Mouse (Mus musculus): Measurements from ENCODE around the gene Ncaph2. TPM values are rescaled to one million over a fixed set of nuclear protein-coding genes. Genes with fewer than 3 reads are reported as not detected.

Gene Ncaph2
- polyA plus RNA-seq (2017; shearing (Covaris generic)): 144 TPM

GRCm38 (mm10) chr15:89355241-89356187, at the start of gene Ncaph2, which contains the start of gene Lmf2:
Ncaph2 (plus strand) TSS chr15:89355719.
Lmf2 (minus strand) TSS chr15:89355659.

GRCm38 (mm10) chr15:89315190-89315731, 40.3 kb upstream of the Ncaph2 start, which contains the start of gene Sbf1:
Sbf1 (minus strand) TSS chr15:89315311.

DNA sequence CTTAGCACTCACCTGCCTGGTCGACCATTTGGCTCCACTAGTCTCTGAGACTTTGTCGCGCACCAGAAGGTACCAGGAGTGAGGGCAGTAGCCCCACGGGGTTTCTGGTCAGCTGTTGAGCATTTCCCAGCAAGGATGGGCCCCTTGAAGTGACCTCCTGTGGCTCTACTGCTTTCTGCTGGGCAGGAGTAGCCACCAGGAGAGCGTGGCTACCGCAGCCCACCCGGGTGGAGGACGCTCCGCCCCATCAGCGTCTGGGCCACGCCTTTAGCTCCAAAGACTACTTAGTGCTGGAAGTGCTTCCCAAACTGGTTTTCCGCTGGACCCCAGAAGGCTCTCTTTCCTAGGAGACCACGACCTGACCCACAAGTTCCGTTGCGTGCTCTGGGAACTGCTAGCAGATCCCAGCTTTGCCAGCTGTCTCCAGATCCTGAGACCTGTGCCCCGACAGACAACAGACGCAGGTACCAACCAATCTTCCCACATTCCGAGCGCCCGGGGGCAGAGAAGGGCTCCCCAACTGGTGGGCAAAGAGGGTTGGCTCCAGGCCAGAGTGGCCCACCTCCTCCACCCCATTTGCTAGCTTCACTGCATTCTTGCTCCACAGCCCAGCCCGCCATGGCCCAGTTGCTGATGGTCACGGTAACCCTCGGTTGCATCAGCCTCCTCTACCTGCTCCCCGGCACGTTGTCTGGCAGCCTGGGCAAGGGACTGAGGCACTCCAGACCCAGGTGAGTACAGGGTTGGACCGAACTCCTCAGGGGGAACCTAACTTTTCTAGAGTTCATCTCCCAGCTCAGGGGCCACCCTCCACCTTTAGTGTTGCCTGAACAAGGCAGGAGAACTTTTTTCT, 32.6 kb upstream of the Ncaph2 start, which contains the start of gene Adm2:
Gene Adm2 (plus strand): TSS at position 51 of the 853 bp plus-strand sequence.

GRCm38 (mm10) chr15:89334271-89334670, 21.2 kb upstream of the Ncaph2 start, which contains the start of gene Miox:
Miox (plus strand) TSS chr15:89334398.

DNA sequence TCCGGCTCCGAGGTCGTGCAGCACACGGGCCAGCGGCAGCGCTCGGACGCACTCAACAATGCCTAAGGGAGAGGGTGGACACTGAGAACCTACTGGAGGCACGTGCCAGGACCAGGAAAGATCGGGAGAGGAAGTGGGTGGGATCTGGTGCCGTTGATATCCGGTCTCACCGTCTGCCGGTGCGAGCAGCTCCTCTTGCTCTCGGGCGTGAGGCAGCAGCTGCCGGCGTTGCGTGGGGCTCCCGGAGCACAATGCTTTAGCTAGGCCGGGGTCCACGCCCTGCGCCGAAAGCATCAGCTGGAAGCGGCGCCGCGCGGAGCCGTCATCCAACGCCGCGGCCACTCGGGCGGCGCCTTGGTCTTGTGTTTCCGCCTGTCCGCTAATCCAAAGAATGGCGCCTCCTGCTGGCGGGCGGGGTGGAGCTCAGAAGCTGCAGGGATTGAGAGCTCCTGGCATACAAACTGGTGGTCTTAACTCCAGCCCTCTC, 18.3 kb downstream of the Ncaph2 start, which contains the start of gene Sco2:
Gene Sco2 (minus strand): TSS at position 85 of the 487 bp plus-strand sequence.

GRCm38 (mm10) chr15:89376957-89377356, 21.4 kb downstream of the Ncaph2 start, which contains the start of gene Tymp:
Tymp (minus strand) TSS chr15:89377039.

DNA sequence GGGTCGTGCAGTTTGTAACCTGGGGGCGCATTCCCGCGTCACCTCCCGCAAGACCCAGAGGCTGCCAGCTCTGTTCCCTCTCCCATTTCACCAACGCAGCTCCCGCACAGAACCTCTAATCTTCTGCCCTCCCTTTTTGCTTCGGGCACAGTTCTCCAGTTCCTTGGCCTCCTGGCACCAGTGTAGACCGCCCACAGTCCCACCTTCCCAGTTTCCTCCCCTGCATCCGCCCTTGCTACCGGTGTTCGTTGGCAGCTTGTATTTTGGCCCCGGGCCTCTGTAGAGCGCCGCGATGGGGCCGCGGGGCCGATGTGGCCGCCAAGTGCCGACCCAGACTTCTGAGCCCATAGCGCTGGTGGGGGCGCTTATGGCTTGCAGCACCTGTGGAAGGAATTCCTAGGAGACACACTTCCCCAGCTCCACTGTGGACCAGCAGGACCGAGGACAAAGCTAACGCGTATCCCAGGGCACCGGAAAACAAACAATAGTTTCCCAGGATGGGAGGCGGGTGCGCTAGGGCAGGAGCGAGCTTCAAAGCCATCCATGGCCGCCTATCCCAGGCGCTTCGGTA, 23.4 kb downstream of the Ncaph2 start, which contains the start of gene Odf3b:
Gene Odf3b (minus strand): TSS at position 452 of the 571 bp plus-strand sequence.

GRCm38 (mm10) chr15:89384617-89385016, 29.1 kb downstream of the Ncaph2 start, which contains the start of gene Klhdc7b:
Klhdc7b (plus strand) TSS chr15:89384917.

GRCm38 (mm10) chr15:89410118-89410517, 54.6 kb downstream of the Ncaph2 start, which contains the start of gene Syce3:
Syce3 (minus strand) TSS chr15:89410503.

Other genes with a start within 250 kb of the Ncaph2 start
- gene Tubgcp6, start 232.6 kb upstream of the Ncaph2 start, polyA plus RNA-seq (2017; shearing (Covaris generic)): 17.4 TPM
- 29.6 TPM for gene Hdac10, start 227.0 kb upstream of the Ncaph2 start, polyA plus RNA-seq (2017; shearing (Covaris generic))
- gene Mapk12, start 215.0 kb upstream of the Ncaph2 start, polyA plus RNA-seq (2017; shearing (Covaris generic)): 3.8 TPM
- gene Mapk11, start 206.1 kb upstream of the Ncaph2 start, polyA plus RNA-seq (2017; shearing (Covaris generic)): 27.4 TPM
- gene Plxnb2, start 174.9 kb upstream of the Ncaph2 start, polyA plus RNA-seq (2017; shearing (Covaris generic)): 0.32 TPM
- 44.6 TPM for gene Dennd6b, start 159.2 kb upstream of the Ncaph2 start, polyA plus RNA-seq (2017; shearing (Covaris generic))
- 16.7 TPM for gene Ppp6r2, start 144.2 kb upstream of the Ncaph2 start, polyA plus RNA-seq (2017; shearing (Covaris generic))
- gene Sbf1, start 40.4 kb upstream of the Ncaph2 start, polyA plus RNA-seq (2017; shearing (Covaris generic)): 99.5 TPM
- gene Adm2, start 33.0 kb upstream of the Ncaph2 start, polyA plus RNA-seq (2017; shearing (Covaris generic)): not detected
- gene Miox, start 21.3 kb upstream of the Ncaph2 start, polyA plus RNA-seq (2017; shearing (Covaris generic)): 0.60 TPM
- gene Lmf2, start 60 bp upstream of the Ncaph2 start, polyA plus RNA-seq (2017; shearing (Covaris generic)): 42.8 TPM
- 3.4 TPM for gene Sco2, start 18.1 kb downstream of the Ncaph2 start, polyA plus RNA-seq (2017; shearing (Covaris generic))
- gene Tymp, start 21.3 kb downstream of the Ncaph2 start, polyA plus RNA-seq (2017; shearing (Covaris generic)): 1.5 TPM
- gene Odf3b, start 23.6 kb downstream of the Ncaph2 start, polyA plus RNA-seq (2017; shearing (Covaris generic)): not detected
- gene Klhdc7b, start 29.2 kb downstream of the Ncaph2 start, polyA plus RNA-seq (2017; shearing (Covaris generic)): not detected
- not detected for gene Syce3, start 54.8 kb downstream of the Ncaph2 start, polyA plus RNA-seq (2017; shearing (Covaris generic))
- gene Cpt1b, start 70.1 kb downstream of the Ncaph2 start, polyA plus RNA-seq (2017; shearing (Covaris generic)): 0.37 TPM
- 6.8 TPM for gene C730034F03Rik, start 73.9 kb downstream of the Ncaph2 start, polyA plus RNA-seq (2017; shearing (Covaris generic))
- gene Gm44502, start 74.0 kb downstream of the Ncaph2 start, polyA plus RNA-seq (2017; shearing (Covaris generic)): not detected
- 102 TPM for gene Chkb, start 74.2 kb downstream of the Ncaph2 start, polyA plus RNA-seq (2017; shearing (Covaris generic))
- not detected for gene Mapk8ip2, start 98.2 kb downstream of the Ncaph2 start, polyA plus RNA-seq (2017; shearing (Covaris generic))
- gene Arsa, start 121.7 kb downstream of the Ncaph2 start, polyA plus RNA-seq (2017; shearing (Covaris generic)): 13.1 TPM
- not detected for gene Shank3, start 143.9 kb downstream of the Ncaph2 start, polyA plus RNA-seq (2017; shearing (Covaris generic))
- gene Acr, start 212.6 kb downstream of the Ncaph2 start, polyA plus RNA-seq (2017; shearing (Covaris generic)): not detected
- gene Rabl2, start 236.2 kb downstream of the Ncaph2 start, polyA plus RNA-seq (2017; shearing (Covaris generic)): 0.80 TPM

All from effector memory CD4-positive, alpha-beta T cell, adult 7 months (primary cell).